Mouse (Mus musculus) midbrain, embryonic 16.5 days (tissue): ENCODE measurements around the gene Gm8300. TPM values are rescaled to one million over a fixed set of nuclear protein-coding genes. Genes with fewer than 3 reads are reported as not detected.
A peak's percentile ranks its signal among the peaks of the same experiment; 100 is the strongest.
"Not testable (repeated sequence)": the region's sequence is repeated elsewhere in the genome, so short reads cannot be mapped to it uniquely, and the experiment has no call there.

Experiments used
- ATAC-seq: fragments of 200-750 bp; cut with Nextera tagmentation; 2 replicates; pipeline ENCODE4 v1.8.0; 2017; ENCODE audit warnings: moderate TSS enrichment
- H3K27ac ChIP-seq: fragments of 300-500 bp; sonication (generic); 2 replicates; pipeline ENCODE4 v1.5.1; 2014; ENCODE audit warnings: mild to moderate bottlenecking, low read length, mixed read lengths
- H3K27me3 ChIP-seq: fragments of 300-500 bp; sonication (generic); 2 replicates; pipeline ENCODE4 v1.6.1; 2014; ENCODE audit warnings: low read depth, low read length, mixed read lengths; ENCODE audit not compliant: control insufficient read depth, insufficient read depth
- H3K36me3 ChIP-seq: fragments of 300-500 bp; sonication (generic); 2 replicates; pipeline ENCODE4 v1.6.1; 2014; ENCODE audit warnings: mild to moderate bottlenecking, low read length, moderate library complexity, mixed read lengths; ENCODE audit not compliant: control insufficient read depth, insufficient read depth
- H3K4me1 ChIP-seq: fragments of 300-500 bp; sonication (generic); 2 replicates; pipeline ENCODE4 v1.6.1; 2014; ENCODE audit warnings: mild to moderate bottlenecking, low read length, mixed read lengths; ENCODE audit not compliant: control insufficient read depth, insufficient read depth
- H3K4me2 ChIP-seq: fragments of 300-500 bp; sonication (generic); 2 replicates; pipeline ENCODE4 v1.6.1; 2014; ENCODE audit warnings: mild to moderate bottlenecking, low read length, mixed read lengths
- H3K4me3 ChIP-seq: fragments of 300-500 bp; sonication (generic); 2 replicates; pipeline ENCODE4 v1.5.1; 2014; ENCODE audit warnings: low read depth, mild to moderate bottlenecking, low read length, moderate library complexity, mixed read lengths
- H3K9ac ChIP-seq: fragments of 300-500 bp; sonication (generic); 2 replicates; pipeline ENCODE4 v1.6.1; 2014; ENCODE audit warnings: low read depth, low read length, mixed read lengths
- H3K9me3 ChIP-seq: fragments of 300-500 bp; sonication (generic); replicated peaks from 2 replicates; pipeline ENCODE4 v1.6.1; 2014; ENCODE audit warnings: mild to moderate bottlenecking, low read length, mixed read lengths; ENCODE audit not compliant: control insufficient read depth, poor library complexity, severe bottlenecking
- WGBS: fragments of 180-500 bp; shearing (Covaris S2); extraction: QIAGEN DNeasy Blood & Tissue Kit; methylation state at CpG from one replicate; pipeline ENCODE4 v1.1.7; 2014; 5-methylcytosine and 5-hydroxymethylcytosine counted together
- polyA plus RNA-seq: library from polyadenylated mRNA; unstranded; fragments of >200 nt; fragmentation: Nextera tagmentation; extraction: Ambion mirVana; gene quantifications from 2 replicates; pipeline ENCODE4 v1.2.1, GENCODE M21; 2015

The Gm8300 gene
- not detected in 2 replicates for polyA plus RNA-seq

- not testable (repeated sequence) for H3K4me1 ChIP-seq, H3K27ac ChIP-seq, H3K9me3 ChIP-seq, H3K4me2 ChIP-seq, H3K9ac ChIP-seq, H3K27me3 ChIP-seq, ATAC-seq, H3K4me3 ChIP-seq, H3K36me3 ChIP-seq
- WGBS, result 90% methylated on average over 4 of the region's 4 CpGs
Measured at GRCm38 (mm10) chr12:87514016-87514415, at the start of gene Gm8300. TSS of gene Gm8300 (plus strand) at chr12:87514316.

GRCm38 (mm10) chr12:87464678-87465297, 49.3 kb upstream of the Gm8300 start:
- peaks cover 4% of the 10 kb centered on the region for H3K4me1 ChIP-seq
- H3K27me3 ChIP-seq, result no peaks in the 10 kb centered on the region
- H3K9me3 ChIP-seq, result no peaks in the 10 kb centered on the region
- no peak for ATAC-seq
- no peak overlapping the region for H3K9ac ChIP-seq
- no peak overlapping the region for H3K4me3 ChIP-seq
- H3K36me3 ChIP-seq, result peaks cover 29% of the 10 kb centered on the region
- no peak overlapping the region for H3K27ac ChIP-seq
- 90% methylated on average over 6 of the region's 6 CpGs for WGBS
- no peak overlapping the region for H3K4me2 ChIP-seq

- WGBS, result 77% methylated on average over 7 of the region's 7 CpGs
- Histone ChIP-seq H3K27ac (no peak overlapping the region), H3K4me1 (peaks cover 17% of the 10 kb centered on the region), H3K4me2 (peak overlapping the region; percentile 81), H3K9ac (no peak overlapping the region), H3K4me3 (no peak overlapping the region), H3K36me3 (peaks cover 2% of the 10 kb centered on the region), H3K27me3 (no peaks in the 10 kb centered on the region), H3K9me3 (no peaks in the 10 kb centered on the region)
- no peak for ATAC-seq
Measured at GRCm38 (mm10) chr12:87470263-87471136, 43.6 kb upstream of the Gm8300 start.

- peak overlapping the region; percentile 81 for H3K4me2 ChIP-seq
- H3K9ac ChIP-seq, result peak overlapping the region; percentile 85
- peaks cover 13% of the 10 kb centered on the region for H3K4me1 ChIP-seq
- H3K4me3 ChIP-seq, result peak overlapping the region; percentile 77
- peak overlapping the region; percentile 81 for H3K27ac ChIP-seq
- ATAC-seq, result no peak
- H3K9me3 ChIP-seq, result no peaks in the 10 kb centered on the region
- H3K36me3 ChIP-seq, result peaks cover 2% of the 10 kb centered on the region
- WGBS, result under 1% methylated on average over 19 of the region's 19 CpGs
- H3K27me3 ChIP-seq, result no peaks in the 10 kb centered on the region
Measured at GRCm38 (mm10) chr12:87471421-87471963, 42.6 kb upstream of the Gm8300 start.

DNA sequence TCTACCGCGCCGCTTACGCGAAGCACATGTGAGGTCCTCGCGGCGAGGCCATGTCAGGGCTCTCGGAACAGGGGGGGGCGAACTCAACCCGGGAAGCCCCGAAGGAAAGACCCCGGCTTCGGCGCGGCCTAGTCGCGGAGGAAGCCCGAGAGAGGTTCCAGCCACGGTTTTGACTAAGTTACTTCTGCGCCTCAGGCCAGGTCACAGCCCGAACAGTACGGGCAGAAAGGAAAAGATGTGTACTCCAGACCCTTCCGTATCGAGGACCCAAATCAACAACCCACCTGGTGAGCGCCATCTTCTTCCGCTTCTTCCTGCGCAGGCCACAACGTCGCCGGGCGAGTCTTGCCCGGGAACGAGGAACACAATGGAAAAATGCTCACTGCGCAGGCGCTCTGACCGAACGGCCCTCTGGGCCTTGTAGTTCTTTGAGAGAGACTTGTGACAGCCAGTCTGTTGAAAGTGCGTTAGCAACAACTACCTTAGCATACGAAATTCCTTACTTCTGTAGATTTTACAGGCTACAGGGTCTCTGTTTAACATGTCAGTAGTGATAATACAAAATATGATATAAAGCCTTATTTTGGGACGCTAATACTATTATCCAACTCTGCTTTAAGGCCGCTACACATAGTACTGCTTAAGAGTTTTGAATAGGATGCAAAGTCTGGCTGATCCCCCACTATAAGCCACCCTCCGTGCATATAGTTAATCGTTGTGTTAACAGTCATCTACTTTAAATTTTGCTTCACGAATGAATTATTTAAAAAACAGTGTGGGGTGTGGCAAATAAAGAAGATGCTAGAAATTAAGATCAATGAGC, 41.9 kb upstream of the Gm8300 start, which contains the start of gene Snw1:
Gene Snw1 (minus strand): TSS at position 311 of the 823 bp plus-strand sequence.
- Histone ChIP-seq H3K4me3 (peak within 1 kb of the TSS; percentile 77), H3K4me1 (peaks cover 13% of the 10 kb centered on the region), H3K27ac (peak within 1 kb of the TSS; percentile 81), H3K9ac (peak within 1 kb of the TSS; percentile 85), H3K36me3 (peaks cover 2% of the 10 kb centered on the region; the same call in 1 of the 2 replicates), H3K27me3 (no peaks in the 10 kb centered on the region), H3K9me3 (no peaks in the 10 kb centered on the region), H3K4me2 (peak within 1 kb of the TSS; percentile 81)
- WGBS, result 2% methylated on average over 45 of the region's 45 CpGs
- ATAC-seq, result peak; percentile 97

GRCm38 (mm10) chr12:87474756-87475155, 39.4 kb upstream of the Gm8300 start:
- Histone ChIP-seq H3K4me2 (no peak overlapping the region), H3K36me3 (no peaks in the 10 kb centered on the region), H3K9me3 (no peaks in the 10 kb centered on the region), H3K27me3 (no peaks in the 10 kb centered on the region), H3K4me3 (no peak overlapping the region), H3K9ac (no peak overlapping the region), H3K27ac (no peak overlapping the region), H3K4me1 (peaks cover 13% of the 10 kb centered on the region)
- whole genome bisulfite sequencing, result 77% methylated on average over 3 of the region's 3 CpGs
- ATAC-seq, result no peak

GRCm38 (mm10) chr12:87482482-87482881, 31.6 kb upstream of the Gm8300 start:
- not testable (repeated sequence) for H3K4me3 ChIP-seq, H3K27ac ChIP-seq, ATAC-seq, H3K4me1 ChIP-seq, H3K9ac ChIP-seq, H3K4me2 ChIP-seq, H3K9me3 ChIP-seq, H3K27me3 ChIP-seq, H3K36me3 ChIP-seq
- 87% methylated on average over 5 of the region's 5 CpGs for WGBS

DNA sequence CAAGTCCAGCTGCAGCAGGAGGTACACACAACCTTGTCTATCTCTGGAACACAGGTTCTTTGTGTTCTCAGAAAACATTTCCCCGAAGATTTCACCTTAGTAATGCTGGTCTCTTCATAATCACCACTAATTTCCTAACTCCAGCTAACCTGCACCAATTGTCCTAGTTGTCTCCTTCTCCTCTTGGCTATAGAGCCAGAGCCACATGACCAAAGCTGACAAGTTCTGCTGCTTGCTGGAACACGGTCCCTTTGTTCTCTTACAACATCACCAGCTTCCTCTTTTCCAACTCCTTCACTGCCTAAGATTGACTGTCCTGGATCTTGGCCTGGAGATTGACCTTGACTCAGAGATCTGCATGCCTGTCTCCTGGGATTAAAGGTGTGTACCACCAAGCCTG, 25.4 kb upstream of the Gm8300 start:
- not testable (repeated sequence) for H3K36me3 ChIP-seq, H3K9me3 ChIP-seq, H3K27ac ChIP-seq, H3K4me1 ChIP-seq, H3K9ac ChIP-seq, H3K27me3 ChIP-seq, H3K4me2 ChIP-seq, H3K4me3 ChIP-seq, ATAC-seq
- 74% methylated on average over 2 of the region's 2 CpGs for WGBS
